Mouse (Mus musculus): ENCODE data around the gene Usp15. TPM values are rescaled to one million over a fixed set of nuclear protein-coding genes. Genes with fewer than 3 reads are reported as not detected.

The Usp15 gene
- polyA plus RNA-seq, 1 experiment from 2014 or later, result 80.1 TPM

DNA sequence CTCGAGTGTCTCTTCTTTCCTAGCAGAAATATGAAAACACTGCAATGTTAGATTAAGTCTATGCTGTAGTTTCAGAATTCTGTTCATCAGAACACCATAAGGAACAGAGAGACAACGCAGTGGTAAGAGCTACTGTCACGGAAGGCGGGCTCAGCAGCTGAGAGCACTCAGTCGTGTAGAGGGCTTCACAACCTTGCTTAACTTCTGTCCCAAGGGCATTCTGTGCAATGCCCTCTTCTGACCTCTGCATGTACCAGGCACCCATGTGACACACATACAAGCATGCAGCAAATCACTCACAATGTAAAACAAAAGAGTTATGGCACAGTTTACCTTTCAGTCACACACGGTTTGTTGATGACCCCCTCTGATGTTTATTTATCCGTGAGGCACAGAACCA lies 37.5 kb downstream of the Usp15 start:
- no peak for DNase-seq (ENCODE audit: low spot score)
- no peaks in the 10 kb centered on the region for H3K4me1 ChIP-seq (replicated peaks; ENCODE audit: control insufficient read depth, insufficient read depth, low read length)
- no peak overlapping the region for H3K27ac ChIP-seq (ENCODE audit: low read depth, low read length)
- H3K9ac ChIP-seq (ENCODE audit: low read length), result no peak overlapping the region
- H3K4me2 ChIP-seq (ENCODE audit: low read depth, low read length, severe bottlenecking), result no peak overlapping the region
- WGBS, result 89% methylated on average over 7 of the region's 7 CpGs
- no peaks in the 10 kb centered on the region for H3K27me3 ChIP-seq (ENCODE audit: control insufficient read depth, insufficient read depth, low read length)
- no peak for ATAC-seq (replicated peaks; ENCODE audit: low FRiP score)
- no peak overlapping the region for H3K4me3 ChIP-seq (ENCODE audit: low read depth, low read length)
- no peaks in the 10 kb centered on the region for H3K36me3 ChIP-seq (ENCODE audit: control insufficient read depth, insufficient read depth, low read length)
- no peaks in the 10 kb centered on the region for H3K9me3 ChIP-seq (ENCODE audit: control insufficient read depth, low read length)

DNA sequence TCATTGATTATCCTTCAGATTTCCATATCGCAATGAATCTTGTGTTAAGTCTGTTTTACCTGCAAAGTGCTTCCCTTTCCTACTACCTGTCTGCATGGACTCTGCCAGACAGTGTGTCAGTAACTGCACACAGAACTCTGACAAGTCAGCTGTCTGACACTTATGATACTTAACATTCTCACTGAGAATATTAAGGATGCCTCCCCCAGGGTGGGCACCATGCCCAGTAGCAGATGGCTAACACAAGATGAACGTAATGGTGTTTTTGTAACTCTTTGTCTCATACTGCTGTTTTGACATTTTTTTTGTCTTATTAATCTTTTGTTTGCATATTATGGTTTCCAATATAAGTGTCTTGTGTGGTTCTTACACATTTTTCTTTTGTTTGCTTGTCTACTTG lies 40.4 kb downstream of the Usp15 start:
- ATAC-seq (replicated peaks; ENCODE audit: low FRiP score), result no peak
- Histone ChIP-seq H3K4me2 (ENCODE audit: low read depth, low read length, severe bottlenecking) (no peak overlapping the region), H3K4me3 (ENCODE audit: low read depth, low read length) (no peak overlapping the region), H3K9me3 (ENCODE audit: control insufficient read depth, low read length) (no peaks in the 10 kb centered on the region), H3K27ac (ENCODE audit: low read depth, low read length) (no peak overlapping the region), H3K4me1 (replicated peaks; ENCODE audit: control insufficient read depth, insufficient read depth, low read length) (no peaks in the 10 kb centered on the region), H3K36me3 (ENCODE audit: control insufficient read depth, insufficient read depth, low read length) (no peaks in the 10 kb centered on the region), H3K9ac (ENCODE audit: low read length) (no peak overlapping the region), H3K27me3 (ENCODE audit: control insufficient read depth, insufficient read depth, low read length) (no peaks in the 10 kb centered on the region)
- 87% methylated on average over 2 of the region's 2 CpGs for WGBS
- DNase-seq (ENCODE audit: low spot score), result no peak

DNA sequence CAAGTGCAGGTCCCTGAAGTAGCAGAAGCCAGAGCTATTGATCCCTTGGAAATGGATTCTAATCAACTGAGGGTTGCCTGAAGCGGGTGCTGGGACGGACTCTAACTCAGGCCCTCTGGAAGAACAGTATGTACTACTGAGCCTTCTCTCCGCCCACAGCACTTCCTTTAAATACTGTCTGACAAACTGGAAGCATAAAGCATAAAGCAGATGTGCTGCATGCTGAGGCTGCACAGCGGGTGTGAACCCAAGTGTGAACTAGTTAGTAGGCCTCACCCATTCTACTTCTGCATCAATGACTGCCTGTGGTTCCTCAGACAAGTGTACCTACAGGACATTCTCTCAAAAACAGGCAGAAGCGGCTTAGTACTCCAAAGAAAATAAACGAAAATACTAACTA lies 41.0 kb downstream of the Usp15 start:
- no peak overlapping the region for H3K4me3 ChIP-seq (ENCODE audit: low read depth, low read length)
- no peaks in the 10 kb centered on the region for H3K9me3 ChIP-seq (ENCODE audit: control insufficient read depth, low read length)
- no peak overlapping the region for H3K9ac ChIP-seq (ENCODE audit: low read length)
- H3K36me3 ChIP-seq (ENCODE audit: control insufficient read depth, insufficient read depth, low read length), result no peaks in the 10 kb centered on the region
- no peak for DNase-seq (ENCODE audit: low spot score)
- WGBS, result 95% methylated on average over 6 of the region's 6 CpGs
- no peaks in the 10 kb centered on the region for H3K4me1 ChIP-seq (replicated peaks; ENCODE audit: control insufficient read depth, insufficient read depth, low read length)
- no peak overlapping the region for H3K4me2 ChIP-seq (ENCODE audit: low read depth, low read length, severe bottlenecking)
- no peaks in the 10 kb centered on the region for H3K27me3 ChIP-seq (ENCODE audit: control insufficient read depth, insufficient read depth, low read length)
- H3K27ac ChIP-seq (ENCODE audit: low read depth, low read length), result no peak overlapping the region
- ATAC-seq (replicated peaks; ENCODE audit: low FRiP score), result no peak

DNA sequence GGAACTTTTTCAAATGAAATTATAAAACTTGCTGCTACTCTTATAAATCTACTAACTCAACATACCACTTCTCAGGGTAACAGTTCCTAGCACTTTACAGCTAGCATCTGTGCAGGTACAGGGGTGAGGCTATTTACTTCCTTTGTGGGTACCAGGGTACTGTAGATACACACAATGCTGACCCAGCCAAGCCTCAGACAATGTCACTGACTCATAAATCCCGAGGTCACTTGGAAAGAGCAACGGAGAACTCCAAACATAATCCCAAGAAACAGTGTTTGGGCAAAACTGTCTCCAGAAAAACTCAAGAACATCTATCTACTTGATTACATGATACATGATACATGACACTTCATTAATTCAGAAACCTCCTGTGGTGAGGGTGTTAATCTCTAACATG lies 43.5 kb downstream of the Usp15 start:
- H3K27me3 ChIP-seq (ENCODE audit: control insufficient read depth, insufficient read depth, low read length), result no peaks in the 10 kb centered on the region
- no peak overlapping the region for H3K27ac ChIP-seq (ENCODE audit: low read depth, low read length)
- no peak overlapping the region for H3K9ac ChIP-seq (ENCODE audit: low read length)
- no peaks in the 10 kb centered on the region for H3K9me3 ChIP-seq (ENCODE audit: control insufficient read depth, low read length)
- ATAC-seq (replicated peaks; ENCODE audit: low FRiP score), result no peak
- no peak overlapping the region for H3K4me3 ChIP-seq (ENCODE audit: low read depth, low read length)
- H3K4me2 ChIP-seq (ENCODE audit: low read depth, low read length, severe bottlenecking), result no peak overlapping the region
- H3K36me3 ChIP-seq (ENCODE audit: control insufficient read depth, insufficient read depth, low read length), result no peaks in the 10 kb centered on the region
- no peaks in the 10 kb centered on the region for H3K4me1 ChIP-seq (replicated peaks; ENCODE audit: control insufficient read depth, insufficient read depth, low read length)
- WGBS, result 90% methylated on average over 2 of the region's 2 CpGs
- no peak for DNase-seq (ENCODE audit: low spot score)

DNA sequence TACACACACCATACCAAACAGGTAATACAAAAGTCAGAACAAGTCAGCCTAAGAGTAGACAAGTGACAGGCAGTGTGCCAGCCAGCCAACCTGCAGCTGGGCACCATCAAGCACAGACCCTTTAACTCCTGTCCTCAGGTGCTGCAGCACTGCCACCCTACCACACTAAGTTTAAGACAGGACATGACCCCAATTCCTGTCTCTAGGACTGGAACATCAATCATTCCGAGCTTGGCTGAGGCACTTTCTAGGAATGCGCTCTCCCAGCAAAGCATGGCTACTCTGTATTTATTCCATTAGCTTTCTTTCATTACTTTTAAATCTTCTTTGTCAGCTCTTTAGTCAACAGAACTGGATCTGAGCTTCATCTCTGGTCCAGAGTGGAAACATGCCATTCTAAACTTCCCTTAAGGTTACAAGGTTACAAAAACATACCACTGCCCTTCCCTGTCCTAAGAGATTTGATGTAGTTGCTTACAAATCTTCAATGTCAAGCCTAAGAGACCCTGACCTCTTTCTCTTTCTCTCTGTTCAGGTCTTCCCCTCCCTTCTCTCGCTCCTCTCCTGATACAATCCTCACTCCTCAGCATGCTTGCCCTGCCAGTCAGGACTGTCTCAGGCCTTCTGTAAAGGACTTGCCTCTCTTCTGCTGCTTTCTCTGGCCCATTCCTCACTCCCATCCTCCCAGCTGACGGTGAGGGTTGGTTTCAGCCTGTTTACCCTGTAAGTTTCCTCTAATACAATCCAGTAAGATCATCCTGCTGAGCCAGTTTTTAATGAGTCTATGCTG lies 48.6 kb downstream of the Usp15 start:
- Histone ChIP-seq H3K4me1 (replicated peaks; ENCODE audit: control insufficient read depth, insufficient read depth, low read length) (no peaks in the 10 kb centered on the region), H3K9me3 (ENCODE audit: control insufficient read depth, low read length) (no peaks in the 10 kb centered on the region), H3K4me2 (ENCODE audit: low read depth, low read length, severe bottlenecking) (no peak overlapping the region), H3K4me3 (ENCODE audit: low read depth, low read length) (no peak overlapping the region), H3K27me3 (ENCODE audit: control insufficient read depth, insufficient read depth, low read length) (no peaks in the 10 kb centered on the region), H3K27ac (ENCODE audit: low read depth, low read length) (no peak overlapping the region), H3K9ac (ENCODE audit: low read length) (no peak overlapping the region), H3K36me3 (ENCODE audit: control insufficient read depth, insufficient read depth, low read length) (no peaks in the 10 kb centered on the region)
- DNase-seq (ENCODE audit: low spot score) (no peak), ATAC-seq (replicated peaks; ENCODE audit: low FRiP score) (no peak)
- WGBS, result 89% methylated on average over 4 of the region's 4 CpGs

DNA sequence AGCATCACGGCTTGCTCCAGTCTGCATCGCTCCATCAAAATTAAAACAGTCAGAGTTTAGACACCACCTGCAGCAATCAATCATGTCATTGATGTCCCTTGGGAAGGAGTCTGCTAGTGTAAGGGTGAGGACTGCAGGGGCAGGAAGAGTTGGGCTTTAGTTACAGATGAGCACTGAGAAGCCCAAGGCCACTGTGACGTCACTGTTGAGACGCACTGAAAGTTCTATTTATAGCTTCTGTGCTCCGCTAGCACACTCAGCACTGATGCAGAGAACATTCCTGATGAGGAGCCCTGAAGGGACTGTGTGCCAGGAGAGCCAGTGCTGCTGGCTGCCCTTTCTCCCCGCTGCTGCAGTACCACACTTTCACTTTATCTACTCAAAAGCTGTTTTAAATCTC lies 49.6 kb downstream of the Usp15 start:
- Histone ChIP-seq H3K27me3 (ENCODE audit: control insufficient read depth, insufficient read depth, low read length) (no peaks in the 10 kb centered on the region), H3K4me2 (ENCODE audit: low read depth, low read length, severe bottlenecking) (no peak overlapping the region), H3K4me3 (ENCODE audit: low read depth, low read length) (no peak overlapping the region), H3K4me1 (replicated peaks; ENCODE audit: control insufficient read depth, insufficient read depth, low read length) (no peaks in the 10 kb centered on the region), H3K27ac (ENCODE audit: low read depth, low read length) (no peak overlapping the region), H3K9me3 (ENCODE audit: control insufficient read depth, low read length) (no peaks in the 10 kb centered on the region), H3K36me3 (ENCODE audit: control insufficient read depth, insufficient read depth, low read length) (no peaks in the 10 kb centered on the region), H3K9ac (ENCODE audit: low read length) (no peak overlapping the region)
- DNase-seq (ENCODE audit: low spot score), result no peak
- 88% methylated on average over 6 of the region's 6 CpGs for WGBS
- no peak for ATAC-seq (replicated peaks; ENCODE audit: low FRiP score)

DNA sequence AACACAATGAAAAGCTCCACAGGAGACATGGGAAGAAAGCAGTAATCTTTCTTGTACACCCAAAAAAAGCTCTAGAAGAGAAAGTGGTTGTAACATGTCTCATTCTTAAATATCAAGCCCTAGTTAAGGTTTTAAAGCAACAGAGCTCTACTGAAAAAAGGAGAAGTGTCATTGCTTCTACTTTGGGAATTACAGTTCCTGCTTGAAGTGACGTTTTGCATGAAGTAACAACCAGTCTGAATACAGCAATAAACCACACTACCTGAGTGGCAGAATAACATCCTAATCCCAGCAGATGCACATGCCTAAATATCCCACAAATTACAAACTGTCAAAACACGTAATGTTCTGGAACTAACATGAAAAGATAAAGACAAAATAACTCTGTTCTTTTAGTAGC lies 50.4 kb downstream of the Usp15 start:
- Histone ChIP-seq H3K27ac (ENCODE audit: low read depth, low read length) (no peak overlapping the region), H3K9me3 (ENCODE audit: control insufficient read depth, low read length) (no peaks in the 10 kb centered on the region), H3K36me3 (ENCODE audit: control insufficient read depth, insufficient read depth, low read length) (no peaks in the 10 kb centered on the region), H3K4me3 (ENCODE audit: low read depth, low read length) (no peak overlapping the region), H3K4me2 (ENCODE audit: low read depth, low read length, severe bottlenecking) (no peak overlapping the region), H3K9ac (ENCODE audit: low read length) (no peak overlapping the region), H3K27me3 (ENCODE audit: control insufficient read depth, insufficient read depth, low read length) (no peaks in the 10 kb centered on the region), H3K4me1 (replicated peaks; ENCODE audit: control insufficient read depth, insufficient read depth, low read length) (no peaks in the 10 kb centered on the region)
- ATAC-seq (replicated peaks; ENCODE audit: low FRiP score), result no peak
- 90% methylated on average over 2 of the region's 2 CpGs for WGBS
- no peak for DNase-seq (ENCODE audit: low spot score)

DNA sequence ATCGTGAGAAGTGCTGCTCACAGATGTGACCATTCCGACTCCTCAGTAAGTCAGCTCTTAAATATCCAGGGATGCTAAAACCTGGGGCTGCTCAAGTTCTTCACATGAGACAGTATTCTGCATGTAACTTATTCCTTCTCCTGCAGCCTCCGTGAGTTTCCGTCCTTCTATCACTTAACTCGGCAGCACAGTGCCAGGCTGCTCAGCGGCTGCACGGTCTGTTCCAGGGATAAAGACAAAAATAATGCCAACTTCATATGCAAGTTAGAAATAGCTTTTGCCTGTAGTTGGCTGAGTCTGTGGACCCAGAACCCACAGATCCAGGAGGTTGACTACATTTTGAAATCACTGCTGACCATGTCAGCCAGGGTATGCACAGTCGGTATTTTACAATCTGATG lies 52.5 kb downstream of the Usp15 start:
- Histone ChIP-seq H3K4me2 (ENCODE audit: low read depth, low read length, severe bottlenecking) (no peak overlapping the region), H3K4me1 (replicated peaks; ENCODE audit: control insufficient read depth, insufficient read depth, low read length) (no peaks in the 10 kb centered on the region), H3K4me3 (ENCODE audit: low read depth, low read length) (no peak overlapping the region), H3K36me3 (ENCODE audit: control insufficient read depth, insufficient read depth, low read length) (no peaks in the 10 kb centered on the region), H3K27me3 (ENCODE audit: control insufficient read depth, insufficient read depth, low read length) (no peaks in the 10 kb centered on the region), H3K27ac (ENCODE audit: low read depth, low read length) (no peak overlapping the region), H3K9ac (ENCODE audit: low read length) (no peak overlapping the region), H3K9me3 (ENCODE audit: control insufficient read depth, low read length) (no peaks in the 10 kb centered on the region)
- DNase-seq (ENCODE audit: low spot score) (no peak), ATAC-seq (replicated peaks; ENCODE audit: low FRiP score) (no peak)
- 93% methylated on average over 8 of the region's 8 CpGs for WGBS

DNA sequence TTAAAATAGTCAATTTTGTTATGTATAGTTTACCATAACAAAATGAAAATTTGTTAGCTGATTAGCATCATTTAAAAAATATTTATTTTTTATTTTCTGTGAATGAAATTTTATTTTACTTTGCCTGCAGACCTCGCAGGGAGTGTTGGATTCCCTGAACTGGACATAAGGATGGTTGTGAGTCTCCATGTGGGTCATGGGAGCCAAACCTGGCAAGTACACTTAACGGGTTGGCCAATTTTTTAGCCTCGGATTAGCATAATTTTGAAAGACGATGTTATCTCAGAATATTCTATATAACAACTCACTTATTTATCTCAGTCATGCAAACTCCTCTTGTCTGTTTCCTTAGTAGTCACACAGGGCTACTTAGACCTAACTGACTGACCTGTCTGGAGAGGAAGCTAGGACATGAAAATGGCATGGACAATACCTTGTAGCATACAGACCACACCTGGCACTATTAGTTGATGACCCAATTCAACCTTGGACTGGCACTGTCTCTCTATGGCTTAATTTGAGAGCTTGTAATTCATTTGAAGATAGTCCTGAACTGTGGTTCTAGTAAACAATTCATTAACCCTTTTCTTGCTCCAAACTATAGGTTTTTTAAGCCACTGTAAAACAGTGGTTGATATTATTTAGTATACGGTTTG lies 54.3 kb downstream of the Usp15 start:
- H3K4me3 ChIP-seq (ENCODE audit: low read depth, low read length), result no peak overlapping the region
- no peak overlapping the region for H3K9ac ChIP-seq (ENCODE audit: low read length)
- no peaks in the 10 kb centered on the region for H3K27me3 ChIP-seq (ENCODE audit: control insufficient read depth, insufficient read depth, low read length)
- WGBS, result 92% methylated on average over 5 of the region's 5 CpGs
- no peaks in the 10 kb centered on the region for H3K36me3 ChIP-seq (ENCODE audit: control insufficient read depth, insufficient read depth, low read length)
- no peak overlapping the region for H3K4me2 ChIP-seq (ENCODE audit: low read depth, low read length, severe bottlenecking)
- H3K27ac ChIP-seq (ENCODE audit: low read depth, low read length), result no peak overlapping the region
- no peaks in the 10 kb centered on the region for H3K4me1 ChIP-seq (replicated peaks; ENCODE audit: control insufficient read depth, insufficient read depth, low read length)
- ATAC-seq (replicated peaks; ENCODE audit: low FRiP score), result no peak
- DNase-seq (ENCODE audit: low spot score), result no peak
- H3K9me3 ChIP-seq (ENCODE audit: control insufficient read depth, low read length), result no peaks in the 10 kb centered on the region

All from forebrain, embryonic 11.5 days (tissue).